Mouse (Mus musculus): ENCODE measurements around the gene Ndufaf1.
"Not testable (repeated sequence)": the region's sequence is repeated elsewhere in the genome, so short reads cannot be mapped to it uniquely, and the experiment has no call there.

The Ndufaf1 gene

DNA sequence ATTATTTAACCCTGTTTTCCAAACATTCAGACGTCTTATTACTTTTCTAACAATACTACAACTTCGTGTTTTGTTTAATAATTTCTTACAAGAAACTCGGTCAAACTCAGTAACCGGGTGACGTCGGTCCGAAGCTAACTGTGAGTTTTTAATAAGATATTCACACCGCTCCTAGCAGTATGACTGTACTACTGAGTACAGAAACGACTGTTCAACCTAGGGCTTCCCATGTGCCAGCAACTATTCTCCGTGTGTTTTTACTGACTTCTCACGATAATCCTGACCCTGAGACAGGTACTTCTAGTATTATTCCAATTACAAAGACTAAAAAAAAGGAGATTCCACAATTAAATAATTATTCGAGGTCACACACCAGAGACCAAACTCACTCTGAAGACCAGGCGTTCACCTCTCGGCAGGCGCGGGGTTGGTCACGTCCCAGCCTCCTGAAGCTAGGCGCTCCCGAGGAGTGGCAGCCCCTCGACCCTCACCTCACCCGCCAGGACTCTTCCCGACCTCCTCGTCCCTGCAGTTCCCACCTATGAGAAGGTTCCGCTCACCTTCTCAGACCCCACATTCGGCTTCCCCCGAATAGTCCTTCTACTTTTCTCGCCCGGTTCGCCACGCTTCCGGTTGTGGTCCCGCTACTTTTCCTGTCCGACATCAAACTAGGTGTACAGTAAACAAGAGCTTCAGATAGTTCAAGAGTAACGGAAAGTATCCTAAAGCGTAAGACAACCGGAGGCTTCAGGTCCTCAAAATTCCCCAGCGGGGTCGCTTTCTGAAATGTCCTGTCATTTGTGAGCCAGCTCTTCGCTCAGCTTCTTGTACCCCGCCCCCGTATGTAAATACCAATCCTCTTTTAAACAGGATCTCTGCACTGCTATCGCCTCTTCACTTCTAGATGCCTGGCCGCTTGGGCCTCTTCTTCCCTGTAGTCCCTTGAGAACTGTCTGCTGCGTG lies at the start of gene Ndufaf1:
Gene Ndufaf1, minus strand, starts transcription at position 608 of the 963 bp plus-strand sequence.
- DNase-seq (ENCODE audit: low spot score) = peak; percentile 84

DNA sequence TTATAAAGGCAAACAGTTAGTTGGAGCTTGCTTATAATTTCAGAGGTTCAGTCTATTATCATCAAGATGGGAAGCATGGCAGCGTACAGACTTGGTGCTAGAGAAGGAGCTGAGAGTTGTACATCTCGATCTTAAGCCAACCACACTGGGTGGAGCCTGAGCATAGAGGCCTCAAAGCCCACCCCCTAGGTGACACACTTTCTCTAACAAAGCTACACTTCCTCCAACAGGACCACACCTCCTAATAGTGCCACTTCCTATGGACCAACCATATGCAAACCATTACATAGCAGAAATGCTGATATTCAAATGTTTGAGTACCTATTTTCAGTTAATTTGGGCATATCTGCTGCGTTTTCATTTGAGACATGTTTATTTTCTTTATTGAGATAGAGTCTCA lies 47.4 kb upstream of the Ndufaf1 start:
- DNase-seq (ENCODE audit: low spot score) = no peak

DNA sequence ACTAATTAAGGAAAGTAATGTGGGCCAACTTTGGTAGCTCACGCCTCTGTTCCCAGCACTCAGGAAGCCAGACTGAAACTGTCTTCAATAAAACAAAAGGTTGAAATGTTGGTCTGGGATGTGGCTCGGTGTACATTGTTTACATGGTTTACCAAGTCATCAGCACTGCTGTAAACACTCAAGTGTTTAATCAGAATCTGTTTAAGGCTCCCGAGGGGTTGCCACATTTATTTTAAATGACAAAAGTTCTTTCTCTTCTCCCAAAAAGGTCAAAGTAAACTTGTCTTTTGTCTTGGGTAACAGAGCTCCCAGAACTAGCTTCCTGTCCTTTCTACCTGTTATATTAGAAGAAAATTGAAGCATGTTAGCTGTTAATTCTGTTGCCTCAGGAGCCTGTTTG lies 45.0 kb upstream of the Ndufaf1 start:
- DNase-seq (ENCODE audit: low spot score) = no peak

DNA sequence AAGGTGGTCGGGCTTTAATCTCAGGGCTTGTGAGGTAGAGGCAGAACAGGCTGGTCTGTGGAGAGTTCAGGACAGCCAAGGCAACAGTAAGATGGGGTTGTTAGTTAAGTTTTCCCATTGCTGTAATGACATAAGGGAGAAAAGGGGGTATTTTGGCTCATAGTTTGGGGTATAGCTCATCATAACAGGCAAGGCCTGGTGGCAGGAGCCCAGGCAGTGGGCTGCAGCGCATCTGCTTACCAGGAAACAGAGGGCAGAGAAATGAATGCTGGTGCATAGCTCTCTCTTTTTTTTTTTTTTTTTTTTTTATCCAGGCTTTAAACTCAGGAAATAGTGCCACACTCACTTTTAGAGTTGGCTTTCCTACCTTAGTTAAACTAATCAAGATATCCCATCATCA lies 40.5 kb upstream of the Ndufaf1 start:
- DNase-seq (ENCODE audit: low spot score) = no peak

DNA sequence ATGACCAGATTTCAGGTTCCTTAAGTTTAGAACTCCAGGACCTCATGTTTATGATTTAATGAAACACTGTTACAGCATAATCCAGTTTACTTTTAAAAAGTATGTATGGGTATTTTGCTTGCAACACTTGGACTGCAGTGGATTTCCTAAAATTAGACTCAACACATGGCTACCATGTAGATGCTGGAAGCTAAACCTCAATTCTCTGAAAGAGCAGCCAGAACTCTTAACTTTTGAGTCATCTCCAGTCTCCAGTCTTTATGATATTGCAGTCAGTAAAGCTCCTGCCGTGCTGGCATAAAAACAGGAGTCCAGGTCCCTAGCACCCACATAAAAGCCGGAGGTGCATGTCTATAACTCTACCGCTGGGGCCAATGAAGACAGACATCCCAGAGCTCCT lies 37.3 kb upstream of the Ndufaf1 start:
- no peak for DNase-seq (ENCODE audit: low spot score)

DNA sequence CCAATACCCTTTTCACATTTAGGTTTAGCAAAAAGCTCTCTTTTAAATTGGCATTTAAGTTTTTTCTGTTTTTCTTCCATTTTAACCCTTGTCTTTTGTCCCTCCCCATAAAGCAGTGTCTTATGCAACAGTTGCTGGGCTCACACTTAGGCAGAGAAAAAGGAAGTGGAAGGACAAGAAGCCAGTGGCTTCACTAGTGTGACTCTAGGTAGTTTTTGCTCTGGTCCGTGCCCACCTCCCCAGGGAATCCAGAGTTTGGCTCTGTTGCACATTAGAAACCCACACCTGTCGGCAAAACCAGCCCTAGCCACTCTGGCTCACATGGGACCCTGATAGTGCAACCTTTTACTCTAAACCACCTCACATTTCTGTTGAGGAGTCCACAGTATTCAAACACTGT lies 35.8 kb upstream of the Ndufaf1 start:
- no peak for DNase-seq (ENCODE audit: low spot score)

DNA sequence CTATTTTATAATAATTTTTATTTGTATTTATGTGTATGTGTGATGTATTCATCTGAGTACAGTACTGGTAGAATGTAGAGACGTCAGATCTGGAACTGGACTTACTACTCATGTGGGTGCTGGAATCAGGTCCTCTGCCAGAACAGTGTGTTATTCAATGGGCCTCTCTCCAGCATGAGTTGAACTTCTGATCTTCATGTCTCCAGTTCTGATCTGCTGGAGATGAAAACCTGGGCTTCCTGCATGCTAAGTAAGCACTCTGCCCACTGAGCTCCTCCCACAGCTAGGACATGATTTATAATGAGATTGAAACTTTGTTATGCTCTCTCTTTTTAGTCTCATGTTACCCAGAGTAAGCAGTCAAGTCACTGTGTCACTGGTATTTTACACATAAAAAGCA lies 33.5 kb upstream of the Ndufaf1 start:
- no peak for DNase-seq (ENCODE audit: low spot score)

DNA sequence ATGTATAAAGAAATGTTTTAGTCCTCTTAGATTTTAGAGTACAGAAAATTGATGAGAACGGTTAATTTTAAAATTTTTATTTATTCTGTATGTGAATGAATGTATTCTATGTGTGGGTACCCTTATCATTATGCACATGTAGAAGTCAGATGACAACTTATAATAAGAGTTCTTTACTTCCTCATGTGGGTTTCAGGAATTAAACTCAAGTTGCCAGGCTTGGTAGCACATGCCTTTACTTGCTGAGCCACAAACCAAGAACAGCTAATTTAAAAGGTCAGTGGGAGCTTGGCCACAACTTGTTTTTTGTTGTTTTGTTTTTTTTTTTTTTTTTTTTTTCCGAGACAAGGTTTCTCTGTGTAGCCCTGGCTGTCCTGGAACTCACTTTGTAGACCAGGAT lies 32.2 kb upstream of the Ndufaf1 start:
- DNase-seq (ENCODE audit: low spot score) = no peak

DNA sequence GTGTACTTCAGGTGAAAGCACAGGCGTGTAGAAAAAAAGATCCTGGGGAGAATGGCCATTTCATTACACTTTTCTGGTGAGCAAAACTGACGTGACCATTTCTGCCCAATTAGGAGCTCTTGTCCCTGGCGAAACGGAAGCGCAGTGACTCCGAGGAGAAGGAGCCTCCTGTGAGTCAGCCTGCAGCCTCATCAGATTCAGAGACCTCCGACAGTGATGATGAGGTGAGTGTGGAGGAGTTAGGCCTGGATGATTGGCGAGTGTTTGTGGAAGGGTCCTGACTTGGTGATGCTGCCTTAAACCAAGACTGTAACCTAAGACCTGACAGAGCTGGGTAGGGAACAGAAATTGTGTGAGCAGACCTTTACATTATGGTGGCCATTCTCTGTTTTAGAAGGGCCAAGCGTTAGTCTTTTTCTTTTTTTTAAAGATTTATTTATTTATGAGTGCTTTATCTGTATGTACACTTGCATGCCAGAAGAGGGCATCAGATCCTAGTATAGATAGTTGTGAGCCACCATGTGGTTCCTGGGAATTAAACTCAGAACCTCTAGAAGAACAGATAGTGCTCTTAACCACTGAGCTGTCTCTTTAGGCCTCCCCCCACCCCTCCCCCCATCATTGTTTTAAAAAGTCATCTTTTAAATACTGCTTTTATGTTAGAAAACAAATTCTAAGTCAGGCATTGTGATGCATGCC lies 29.5 kb upstream of the Ndufaf1 start:
- DNase-seq (ENCODE audit: low spot score) = no peak

DNA sequence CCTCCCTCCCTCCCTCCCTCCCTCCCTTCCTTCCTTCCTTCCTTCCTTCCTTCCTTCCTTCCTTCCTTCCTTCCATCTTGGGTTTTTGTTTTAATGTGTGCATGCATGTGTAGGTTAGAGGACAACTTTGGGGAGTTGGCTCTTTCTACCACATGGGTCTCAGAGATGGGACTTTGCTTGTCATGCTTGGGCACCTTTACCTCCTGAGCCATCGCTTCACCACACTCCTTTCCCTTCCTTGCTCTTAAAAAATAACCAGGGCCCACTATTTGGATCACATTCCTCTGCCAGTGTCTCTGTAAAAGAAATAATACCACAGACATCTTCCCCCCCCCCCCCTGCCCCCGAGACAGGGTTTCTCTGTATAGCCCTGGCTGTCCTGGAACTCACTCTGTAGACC lies 21.1 kb upstream of the Ndufaf1 start:
- DNase-seq (ENCODE audit: low spot score) = no peak

DNA sequence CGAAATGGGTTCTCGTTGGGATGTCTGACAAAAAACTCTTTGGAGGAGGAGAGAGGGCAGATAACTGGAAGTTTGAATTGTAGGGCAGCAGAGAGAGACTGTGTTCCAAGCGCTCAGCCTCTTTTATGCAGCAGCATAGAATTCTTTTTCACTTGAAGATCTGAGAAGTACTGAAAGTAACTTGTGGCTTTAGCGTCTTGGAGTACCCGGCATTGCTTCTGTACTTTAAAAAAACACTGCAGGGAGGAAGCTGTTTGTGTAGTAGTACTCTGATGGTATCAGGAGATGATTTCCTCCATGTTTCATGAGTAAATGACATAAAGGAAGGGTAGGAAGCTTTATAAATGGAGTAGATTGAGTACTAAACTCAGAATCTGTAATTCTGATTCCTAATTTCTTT lies 13.2 kb upstream of the Ndufaf1 start:
- DNase-seq (ENCODE audit: low spot score) = peak; percentile 26

DNA sequence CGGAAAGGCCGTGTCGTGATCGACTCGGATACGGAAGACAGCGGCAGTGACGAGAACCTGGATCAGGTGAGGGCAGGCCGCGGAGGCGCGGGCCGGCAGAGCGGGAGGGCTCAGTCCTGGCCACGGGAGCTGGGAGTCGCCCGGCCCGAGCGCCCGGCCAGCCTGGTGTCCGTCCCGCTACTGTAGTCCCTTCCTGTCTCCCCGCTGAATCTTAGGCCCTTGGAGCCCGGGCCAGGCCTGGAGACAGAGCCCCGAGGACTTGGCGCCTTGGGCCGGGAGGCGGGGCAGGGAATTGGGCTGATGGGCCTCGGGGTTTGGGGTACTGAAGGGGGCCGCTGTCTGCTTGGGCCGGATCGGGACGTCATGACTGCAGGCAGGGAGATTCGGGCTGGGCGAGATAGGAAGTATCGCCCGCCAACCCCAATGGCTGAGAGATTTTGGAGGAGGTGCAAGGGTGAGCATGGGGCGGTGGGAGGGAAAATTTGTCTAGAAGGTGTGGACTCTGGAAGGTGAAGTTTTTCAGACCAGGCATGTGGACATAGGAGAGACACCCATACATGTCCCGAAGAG lies 12.7 kb upstream of the Ndufaf1 start:
- peak; percentile 48 for DNase-seq (ENCODE audit: low spot score)

DNA sequence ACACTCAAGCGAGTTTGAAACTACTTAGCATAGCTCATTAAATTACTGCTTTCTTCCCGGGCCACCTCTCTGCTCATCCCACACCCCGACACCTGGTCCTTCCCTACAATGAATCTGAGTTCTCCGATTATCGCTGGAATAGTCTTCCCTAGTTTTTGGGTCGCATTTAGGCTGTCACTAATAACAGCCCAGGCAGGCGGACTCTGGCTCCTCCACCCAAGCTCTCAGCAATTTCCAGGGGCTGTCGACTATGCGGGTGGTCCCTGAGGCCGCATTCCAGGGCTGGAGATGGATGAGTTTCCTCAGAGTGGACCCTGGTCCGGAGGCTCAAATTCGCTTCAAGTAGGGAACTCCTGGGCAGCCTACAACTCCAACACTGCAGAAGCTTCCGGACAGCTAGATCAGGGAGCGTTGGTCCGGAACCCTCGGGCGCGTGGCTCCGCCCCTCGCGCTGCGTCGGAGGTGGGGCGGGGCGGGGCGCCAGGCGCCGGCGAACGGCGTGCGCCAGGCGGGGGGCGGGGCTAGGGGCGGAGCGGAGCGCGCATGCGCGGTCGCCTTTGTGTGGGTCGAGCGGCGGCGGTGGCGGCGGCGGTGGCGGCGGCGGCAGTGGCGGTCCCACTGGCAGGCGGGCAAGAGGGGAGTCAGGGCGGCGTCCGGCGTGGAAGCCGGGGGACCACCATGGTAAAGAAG lies 12.0 kb upstream of the Ndufaf1 start, which contains the start of gene Rtf1:
Gene Rtf1, plus strand, starts transcription at position 544 of the 690 bp plus-strand sequence.
- DNase-seq (ENCODE audit: low spot score) = peak; percentile 80

DNA sequence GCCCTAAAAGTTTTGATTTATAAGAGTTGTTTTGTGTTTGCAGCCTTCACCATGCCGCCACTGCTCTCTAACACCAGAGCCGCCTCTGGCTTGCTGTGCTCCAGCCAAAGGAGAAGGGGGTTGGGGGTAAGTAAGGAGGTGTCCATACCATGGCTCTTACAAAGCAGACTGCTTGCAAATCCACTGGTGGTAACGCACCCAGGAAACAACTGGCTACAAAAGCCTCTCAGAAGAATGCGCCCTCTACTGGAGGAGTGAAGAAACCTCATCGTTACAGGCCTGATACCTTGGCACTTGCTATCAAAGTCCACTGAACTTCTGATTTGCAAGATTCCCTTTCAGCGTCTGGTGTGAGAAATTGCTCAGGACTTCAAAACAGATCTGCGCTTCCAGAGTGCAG lies 6.4 kb upstream of the Ndufaf1 start:
- no peak for DNase-seq (ENCODE audit: low spot score)

DNA sequence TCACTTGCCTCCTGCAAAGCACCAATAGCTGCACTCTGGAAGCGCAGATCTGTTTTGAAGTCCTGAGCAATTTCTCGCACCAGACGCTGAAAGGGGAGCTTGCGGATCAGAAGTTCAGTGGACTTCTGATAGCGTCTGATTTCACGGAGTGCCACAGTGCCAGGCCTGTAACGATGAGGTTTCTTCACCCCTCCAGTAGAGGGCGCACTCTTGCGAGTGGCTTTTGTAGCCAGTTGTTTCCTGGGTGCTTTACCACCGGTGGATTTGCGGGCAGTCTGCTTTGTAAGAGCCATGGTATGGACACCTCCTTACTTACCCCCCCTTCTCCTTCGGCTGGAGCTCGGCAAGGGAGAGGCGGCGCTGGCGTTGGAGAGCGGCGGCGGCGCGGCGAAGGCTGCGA lies 3.1 kb upstream of the Ndufaf1 start:
- DNase-seq (ENCODE audit: low spot score) = not testable (repeated sequence)

DNA sequence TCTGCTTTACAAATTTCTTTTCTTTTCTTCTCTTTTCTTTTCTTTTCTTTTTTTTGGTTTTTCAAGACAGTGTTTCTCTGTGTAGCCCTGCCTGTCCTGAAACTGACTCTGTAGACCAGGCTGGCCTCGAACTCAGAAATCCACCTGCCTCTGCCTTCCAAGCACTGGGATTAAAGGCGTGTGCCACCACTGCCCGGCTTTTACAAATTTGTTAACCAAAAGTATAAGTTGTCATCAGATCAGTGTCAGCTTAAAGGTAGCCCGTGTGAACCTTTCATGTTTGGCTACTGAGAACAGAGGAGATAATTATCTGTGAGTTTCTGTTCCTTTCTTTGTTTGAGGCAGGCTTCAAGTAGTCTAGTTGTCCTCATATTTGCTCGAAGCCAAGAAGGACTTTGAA lies 18.4 kb downstream of the Ndufaf1 start:
- no peak for DNase-seq (ENCODE audit: low spot score)

DNA sequence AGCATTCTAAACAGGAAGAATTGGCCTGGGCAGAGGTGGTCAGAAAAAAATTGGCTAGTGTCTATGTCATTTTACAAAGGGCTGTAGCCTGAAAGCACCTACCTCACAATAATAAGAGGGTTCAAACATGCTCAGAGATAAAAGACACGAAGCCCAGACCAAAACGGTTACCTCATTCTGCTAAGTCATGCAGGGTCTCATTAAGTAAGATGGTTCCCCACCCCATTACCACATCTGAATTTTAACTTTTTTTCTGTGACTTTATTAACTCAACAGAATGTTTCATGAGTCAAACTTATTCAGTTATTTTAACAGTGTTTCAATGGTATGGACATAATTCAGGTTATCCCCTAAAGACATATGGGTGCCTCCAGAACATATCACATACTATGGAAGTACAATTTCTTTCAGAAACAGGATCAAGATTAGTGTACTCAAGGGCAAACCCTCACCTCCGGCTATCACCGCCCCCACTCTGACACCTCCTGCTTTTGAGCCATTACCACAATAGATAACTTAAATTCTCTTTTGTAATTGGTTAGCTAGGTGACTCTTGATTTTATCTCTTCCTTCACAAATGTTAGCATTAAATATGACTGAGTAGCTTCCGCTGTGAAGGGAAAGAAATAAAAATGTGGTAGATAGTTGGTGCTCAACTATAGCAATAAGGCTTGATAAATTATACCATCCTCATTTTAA lies 21.3 kb downstream of the Ndufaf1 start:
- no peak for DNase-seq (ENCODE audit: low spot score)

DNA sequence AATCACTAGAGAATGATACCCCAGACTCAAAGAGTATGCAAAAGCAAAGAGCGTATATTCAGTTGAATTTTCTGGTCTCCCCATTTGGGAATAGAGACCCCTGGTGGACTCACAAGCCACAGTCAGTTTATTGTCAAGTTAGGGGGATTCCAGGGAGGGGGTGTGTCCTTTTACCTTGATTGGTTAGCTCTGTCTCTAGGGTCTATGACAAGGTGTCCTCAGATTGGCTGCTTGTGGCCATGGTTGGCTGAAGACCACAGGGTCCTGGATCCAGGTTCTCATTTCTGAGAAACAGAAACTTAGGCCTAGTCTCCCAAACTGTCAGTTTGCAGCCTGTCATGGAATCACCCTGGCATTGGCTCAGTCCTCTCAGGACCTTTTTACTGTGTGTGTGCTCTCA lies 25.8 kb downstream of the Ndufaf1 start:
- DNase-seq (ENCODE audit: low spot score) = no peak

DNA sequence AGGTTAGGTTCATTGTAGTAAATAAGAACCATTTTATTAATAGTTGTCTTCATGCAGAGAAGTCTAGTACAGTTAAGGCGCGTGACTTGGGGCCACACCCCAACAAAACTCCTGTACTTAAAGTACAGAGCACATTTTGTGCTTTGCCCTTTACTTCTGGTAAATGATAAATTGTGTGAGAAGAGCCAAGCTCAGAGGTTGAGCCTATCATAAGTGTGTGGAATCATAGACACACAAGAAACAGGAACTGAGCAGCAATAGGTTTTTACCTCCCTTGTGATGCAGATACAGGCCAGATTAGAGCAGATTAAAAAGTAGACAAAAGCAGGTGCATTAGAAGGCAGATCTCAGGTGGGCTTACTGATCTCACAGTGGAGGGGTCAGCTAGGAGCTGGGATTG lies 41.3 kb downstream of the Ndufaf1 start:
- no peak for DNase-seq (ENCODE audit: low spot score)

DNA sequence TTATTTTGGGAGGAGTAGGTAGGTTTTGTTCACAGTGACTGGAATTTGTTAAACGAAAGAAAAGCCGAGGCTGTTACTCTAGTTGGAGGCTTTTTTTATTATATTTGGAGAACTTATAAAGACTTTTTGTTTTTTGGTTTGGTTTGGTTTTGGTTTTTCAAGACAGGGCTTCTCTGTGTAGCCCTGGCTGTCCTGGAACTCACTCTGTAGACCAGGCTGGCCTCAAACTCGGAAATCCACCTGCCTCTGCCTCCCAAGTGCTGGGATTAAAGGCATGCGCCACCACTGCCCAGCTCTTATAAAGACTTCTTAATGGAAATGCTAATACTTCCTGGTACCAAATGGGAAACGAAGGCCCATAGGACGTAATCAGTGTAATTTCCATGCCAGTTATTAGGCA lies 43.6 kb downstream of the Ndufaf1 start:
- not testable (repeated sequence) for DNase-seq (ENCODE audit: low spot score)

DNA sequence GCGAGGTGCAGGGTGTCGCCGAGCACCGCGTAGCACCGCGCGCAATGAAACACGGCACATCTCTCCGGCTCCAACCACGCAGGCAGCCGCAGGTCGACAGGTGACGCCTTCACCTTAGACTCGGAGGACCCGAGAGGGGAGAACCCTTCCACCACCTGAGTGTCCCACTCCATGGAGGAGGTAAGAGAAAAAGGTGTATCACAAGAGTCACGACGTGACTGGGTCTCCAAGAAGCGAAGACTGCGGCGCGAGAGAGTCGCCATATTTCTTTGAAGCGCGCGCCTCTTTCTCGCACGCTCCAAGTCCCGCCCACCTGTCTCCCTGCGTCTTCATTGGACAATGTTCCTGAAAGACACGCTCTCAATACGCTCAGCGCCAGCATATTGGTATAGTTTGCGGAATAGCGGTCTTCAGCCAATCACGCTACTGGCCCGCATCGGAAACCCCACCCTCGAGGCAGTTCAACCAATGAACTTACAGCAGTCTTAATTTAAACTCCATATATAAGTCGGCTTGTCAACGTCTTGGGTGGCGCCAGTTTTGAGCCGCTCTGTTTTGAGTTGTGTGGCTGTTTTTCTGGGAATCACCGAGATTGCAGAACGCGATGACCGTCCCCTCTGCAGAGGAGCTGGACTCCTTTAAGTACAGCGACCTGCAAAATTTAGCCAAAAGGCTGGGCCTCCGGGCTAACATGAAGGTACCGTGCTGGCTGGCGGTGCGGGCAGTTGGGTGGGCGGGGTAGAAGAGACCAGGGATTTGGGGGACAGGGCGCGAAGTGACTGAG lies 44.2 kb downstream of the Ndufaf1 start, which contains the start of the genes Nusap1 and Oip5:
Gene Nusap1, plus strand, starts transcription at position 100 of the 784 bp plus-strand sequence.
Gene Oip5, minus strand, starts transcription at position 271 of the 784 bp plus-strand sequence.
- DNase-seq (ENCODE audit: low spot score) = peak; percentile 98
